Mouse (Mus musculus): ENCODE data around the gene Sntg2. TPM values are rescaled to one million over a fixed set of nuclear protein-coding genes. Genes with fewer than 3 reads are reported as not detected.

The Sntg2 gene
- polyA plus RNA-seq, 1 experiment, result not detected

DNA sequence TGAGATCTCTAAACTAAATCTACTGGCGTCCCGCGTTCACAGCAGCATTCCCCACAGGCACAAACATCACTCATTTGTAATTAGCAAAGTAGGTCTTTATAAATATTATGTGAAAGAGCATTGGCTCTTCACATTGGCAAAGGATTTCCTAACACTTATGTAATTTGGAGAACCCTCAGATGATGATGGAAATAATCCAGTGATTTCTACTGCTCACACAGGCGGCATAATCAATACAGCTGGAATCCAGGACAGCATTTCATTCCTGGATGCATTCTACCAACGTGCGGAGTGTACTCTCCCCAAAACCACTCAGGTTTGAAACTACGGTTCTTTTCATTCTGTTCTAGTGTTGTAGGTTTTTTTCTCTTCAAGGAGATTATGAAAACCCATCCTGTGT, 172.6 kb downstream of the Sntg2 start:
- H3K27ac ChIP-seq (replicated peaks; ENCODE audit: low read depth, low read length), result no peak overlapping the region
- H3K4me1 ChIP-seq (ENCODE audit: control insufficient read depth, insufficient read depth, insufficient read length, low read length), result no peaks in the 10 kb centered on the region
- H3K4me3 ChIP-seq (ENCODE audit: insufficient read depth, low read depth, low read length), result no peak overlapping the region

- Histone ChIP-seq H3K27ac (replicated peaks; ENCODE audit: low read depth, low read length) (no peak overlapping the region), H3K4me3 (ENCODE audit: insufficient read depth, low read depth, low read length) (no peak overlapping the region), H3K4me1 (ENCODE audit: control insufficient read depth, insufficient read depth, insufficient read length, low read length) (no peaks in the 10 kb centered on the region)
Measured at GRCm38 (mm10) chr12:30199735-30200134, 173.4 kb downstream of the Sntg2 start.

DNA sequence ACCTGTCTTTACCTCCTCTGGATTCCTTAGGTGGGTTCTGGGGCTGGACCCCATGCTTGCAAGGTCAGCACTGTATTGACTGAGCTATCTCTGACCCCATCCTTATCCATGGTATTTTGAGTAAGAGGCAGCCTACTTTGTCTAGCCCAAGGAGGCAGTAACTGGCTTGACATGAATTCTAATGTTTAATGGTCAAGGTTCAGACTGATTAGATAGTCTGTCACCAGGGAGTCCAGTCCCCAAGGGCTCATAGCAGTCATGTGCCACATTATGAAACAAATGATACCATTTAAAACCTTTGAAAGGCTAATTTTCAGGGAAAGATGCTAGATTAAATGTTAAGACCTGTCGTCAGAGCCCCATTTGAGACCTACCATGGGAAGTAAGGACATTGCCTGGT, 174.9 kb downstream of the Sntg2 start:
- H3K4me1 ChIP-seq (ENCODE audit: control insufficient read depth, insufficient read depth, insufficient read length, low read length), result no peaks in the 10 kb centered on the region
- H3K27ac ChIP-seq (replicated peaks; ENCODE audit: low read depth, low read length), result no peak overlapping the region
- H3K4me3 ChIP-seq (ENCODE audit: insufficient read depth, low read depth, low read length), result no peak overlapping the region

DNA sequence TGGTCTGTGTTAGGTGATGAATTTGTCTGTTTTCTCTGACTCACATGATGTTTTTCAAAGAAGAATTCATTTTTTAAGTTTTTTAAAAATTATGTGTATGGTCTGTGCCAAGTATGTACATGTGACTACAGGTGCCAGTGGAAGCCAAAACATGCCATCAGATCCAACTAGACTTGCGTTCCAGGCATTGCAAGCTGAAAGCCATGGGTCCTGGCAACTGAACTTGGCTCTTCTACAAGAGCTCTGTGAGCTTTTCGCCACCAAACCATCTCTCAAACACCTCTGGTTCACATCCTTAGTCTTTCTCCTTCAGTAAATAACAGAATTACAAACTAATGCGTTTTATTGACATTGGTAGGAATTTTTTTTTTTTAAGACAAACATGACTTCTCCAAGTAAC, 191.5 kb downstream of the Sntg2 start:
- Histone ChIP-seq H3K27ac (replicated peaks; ENCODE audit: low read depth, low read length) (no peak overlapping the region), H3K4me3 (ENCODE audit: insufficient read depth, low read depth, low read length) (no peak overlapping the region), H3K4me1 (ENCODE audit: control insufficient read depth, insufficient read depth, insufficient read length, low read length) (peaks cover 4% of the 10 kb centered on the region; the same call in 1 of the 2 replicates)

GRCm38 (mm10) chr12:30179623-30180022, 193.6 kb downstream of the Sntg2 start:
- H3K4me3 ChIP-seq (ENCODE audit: insufficient read depth, low read depth, low read length), result no peak overlapping the region
- H3K4me1 ChIP-seq (ENCODE audit: control insufficient read depth, insufficient read depth, insufficient read length, low read length), result peaks cover 4% of the 10 kb centered on the region; the same call in 1 of the 2 replicates
- H3K27ac ChIP-seq (replicated peaks; ENCODE audit: low read depth, low read length), result no peak overlapping the region

DNA sequence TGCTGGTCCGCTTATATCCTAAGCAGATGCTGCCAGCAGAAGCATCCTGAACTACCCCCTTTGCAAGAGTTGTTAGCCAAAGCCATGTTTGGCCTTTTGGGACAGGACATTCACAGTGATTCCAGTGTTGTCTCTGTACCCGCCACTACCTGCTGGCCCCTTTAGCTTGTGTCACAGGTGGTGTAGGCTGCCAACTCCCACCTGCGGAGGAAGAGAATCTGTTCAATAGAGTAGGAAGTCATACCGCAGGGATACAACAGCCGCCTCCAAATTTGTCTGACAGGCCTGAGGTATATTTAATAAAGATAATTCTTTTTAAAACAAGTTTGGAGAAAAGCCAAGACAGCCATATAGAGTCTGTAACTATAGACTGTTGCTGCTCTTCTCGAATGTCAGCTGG, 195.2 kb downstream of the Sntg2 start:
- no peak overlapping the region for H3K4me3 ChIP-seq (ENCODE audit: insufficient read depth, low read depth, low read length)
- H3K27ac ChIP-seq (replicated peaks; ENCODE audit: low read depth, low read length), result no peak overlapping the region
- peaks cover 4% of the 10 kb centered on the region; the same call in 1 of the 2 replicates for H3K4me1 ChIP-seq (ENCODE audit: control insufficient read depth, insufficient read depth, insufficient read length, low read length)

GRCm38 (mm10) chr12:30177529-30177928, 195.6 kb downstream of the Sntg2 start:
- H3K27ac ChIP-seq (replicated peaks; ENCODE audit: low read depth, low read length), result no peak overlapping the region
- no peak overlapping the region for H3K4me3 ChIP-seq (ENCODE audit: insufficient read depth, low read depth, low read length)
- H3K4me1 ChIP-seq (ENCODE audit: control insufficient read depth, insufficient read depth, insufficient read length, low read length), result peaks cover 4% of the 10 kb centered on the region; the same call in 1 of the 2 replicates

GRCm38 (mm10) chr12:30168491-30168890, 204.7 kb downstream of the Sntg2 start:
- Histone ChIP-seq H3K4me3 (ENCODE audit: insufficient read depth, low read depth, low read length) (no peak overlapping the region), H3K27ac (replicated peaks; ENCODE audit: low read depth, low read length) (no peak overlapping the region), H3K4me1 (ENCODE audit: control insufficient read depth, insufficient read depth, insufficient read length, low read length) (no peaks in the 10 kb centered on the region)

DNA sequence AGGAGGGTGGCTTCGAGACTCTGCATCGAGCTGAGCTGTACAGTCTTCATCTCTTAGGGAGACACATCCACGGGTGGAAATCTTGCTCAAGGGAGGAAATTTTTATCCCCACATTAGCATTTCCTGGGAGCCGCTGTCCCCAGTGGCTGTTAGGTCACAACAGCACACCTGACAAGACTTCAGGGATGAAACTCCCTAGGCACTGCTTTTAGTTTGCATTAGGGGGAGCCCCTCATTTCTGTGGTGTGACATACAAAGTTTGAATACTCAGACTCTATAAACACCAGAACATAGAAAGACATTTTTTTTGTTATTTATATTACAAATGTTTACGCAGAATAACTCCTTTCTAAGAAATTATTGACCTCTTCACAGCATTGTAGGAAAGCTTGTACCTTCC, 208.6 kb downstream of the Sntg2 start:
- H3K4me3 ChIP-seq (ENCODE audit: insufficient read depth, low read depth, low read length), result no peak overlapping the region

DNA sequence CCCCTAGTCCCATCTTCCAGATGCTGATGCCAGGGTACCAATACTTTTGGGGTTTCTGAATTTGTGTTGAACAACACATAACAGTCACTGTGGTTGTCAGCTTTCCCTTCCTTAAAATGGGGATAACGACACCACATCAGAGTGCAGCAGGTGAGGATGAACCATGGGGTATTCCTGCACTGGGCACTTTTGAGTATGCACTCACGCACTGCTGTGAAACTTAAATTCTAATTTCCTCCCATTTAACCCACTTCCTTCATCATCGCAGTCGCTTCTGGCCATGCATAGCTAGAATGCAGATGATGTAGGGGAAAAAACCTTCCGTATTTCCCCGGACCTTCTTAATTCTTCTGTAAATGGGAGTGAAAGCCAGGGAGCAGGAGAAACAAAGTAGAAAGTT, 209.2 kb downstream of the Sntg2 start:
- no peak overlapping the region for H3K27ac ChIP-seq (replicated peaks; ENCODE audit: low read depth, low read length)
- H3K4me1 ChIP-seq (ENCODE audit: control insufficient read depth, insufficient read depth, insufficient read length, low read length), result no peaks in the 10 kb centered on the region; the same call in 1 of the 2 replicates
- no peak overlapping the region for H3K4me3 ChIP-seq (ENCODE audit: insufficient read depth, low read depth, low read length)

More for the DNA sequence above, 208.6 kb downstream of the Sntg2 start:
- no peaks in the 10 kb centered on the region for H3K4me1 ChIP-seq (ENCODE audit: control insufficient read depth, insufficient read depth, insufficient read length, low read length)
- H3K27ac ChIP-seq (replicated peaks; ENCODE audit: low read depth, low read length), result no peak overlapping the region

- no peaks in the 10 kb centered on the region; the same call in 1 of the 2 replicates for H3K4me1 ChIP-seq (ENCODE audit: control insufficient read depth, insufficient read depth, insufficient read length, low read length)
- H3K4me3 ChIP-seq (ENCODE audit: insufficient read depth, low read depth, low read length), result no peak overlapping the region
- H3K27ac ChIP-seq (replicated peaks; ENCODE audit: low read depth, low read length), result no peak overlapping the region
Measured at GRCm38 (mm10) chr12:30161731-30162406, 211.3 kb downstream of the Sntg2 start.

- H3K4me3 ChIP-seq (ENCODE audit: insufficient read depth, low read depth, low read length), result no peak overlapping the region
- H3K4me1 ChIP-seq (ENCODE audit: control insufficient read depth, insufficient read depth, insufficient read length, low read length), result no peaks in the 10 kb centered on the region; the same call in 1 of the 2 replicates
- no peak overlapping the region for H3K27ac ChIP-seq (replicated peaks; ENCODE audit: low read depth, low read length)
Measured at GRCm38 (mm10) chr12:30160475-30160874, 212.7 kb downstream of the Sntg2 start.

DNA sequence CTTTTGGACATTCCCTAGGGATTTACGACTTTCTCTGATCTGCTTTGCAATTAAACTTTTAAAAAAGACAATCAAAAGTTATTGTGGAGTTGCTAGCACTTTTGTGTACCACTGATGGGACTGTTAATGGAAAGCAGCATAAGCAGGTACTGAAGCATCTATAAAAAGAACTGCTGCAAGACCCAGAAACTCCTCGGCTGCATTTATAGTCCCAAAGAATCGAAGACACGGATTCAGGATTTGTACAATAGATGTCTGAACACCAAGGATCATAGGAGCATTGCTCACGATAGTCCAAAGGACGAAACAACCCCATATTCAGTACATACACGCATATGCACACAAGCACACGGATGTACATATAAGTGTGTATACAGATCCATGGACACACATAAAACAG, 213.4 kb downstream of the Sntg2 start:
- H3K4me3 ChIP-seq (ENCODE audit: insufficient read depth, low read depth, low read length), result no peak overlapping the region
- H3K4me1 ChIP-seq (ENCODE audit: control insufficient read depth, insufficient read depth, insufficient read length, low read length), result no peaks in the 10 kb centered on the region; the same call in 1 of the 2 replicates
- no peak overlapping the region for H3K27ac ChIP-seq (replicated peaks; ENCODE audit: low read depth, low read length)

DNA sequence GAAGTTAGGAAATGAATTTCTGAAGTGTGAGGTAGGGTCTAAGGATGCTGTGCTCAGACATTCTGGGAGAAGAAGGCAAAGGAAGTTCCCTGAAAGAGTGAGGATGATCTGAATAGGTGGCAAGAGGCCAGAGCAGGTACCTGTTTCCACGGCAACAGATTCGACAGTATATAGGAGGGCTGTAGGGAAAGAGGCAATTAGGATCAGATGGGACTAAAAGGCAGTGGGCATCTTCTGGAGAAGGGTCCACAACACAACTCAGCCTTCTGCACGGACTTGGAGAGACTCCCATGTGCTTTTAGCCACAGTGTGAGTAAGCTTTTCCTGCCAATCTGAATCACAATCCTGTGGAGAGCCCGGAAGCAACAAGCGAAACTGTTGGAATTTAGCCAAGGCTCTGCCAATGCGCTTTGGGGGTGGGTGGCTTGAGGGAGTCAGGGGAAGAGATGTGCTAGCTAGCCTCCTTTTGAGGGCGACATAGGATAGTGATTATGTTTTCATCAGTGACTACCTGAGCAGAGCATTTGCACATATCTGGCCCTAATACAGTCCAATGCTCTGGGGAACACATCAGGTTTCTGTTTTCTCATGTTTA, 219.0 kb downstream of the Sntg2 start:
- H3K4me1 ChIP-seq (ENCODE audit: control insufficient read depth, insufficient read depth, insufficient read length, low read length), result no peaks in the 10 kb centered on the region
- H3K4me3 ChIP-seq (ENCODE audit: insufficient read depth, low read depth, low read length), result no peak overlapping the region
- no peak overlapping the region for H3K27ac ChIP-seq (replicated peaks; ENCODE audit: low read depth, low read length)

- Histone ChIP-seq H3K4me3 (ENCODE audit: insufficient read depth, low read depth, low read length) (no peak overlapping the region), H3K4me1 (ENCODE audit: control insufficient read depth, insufficient read depth, insufficient read length, low read length) (no peaks in the 10 kb centered on the region), H3K27ac (replicated peaks; ENCODE audit: low read depth, low read length) (no peak overlapping the region)
Measured at GRCm38 (mm10) chr12:30142085-30142484, 231.1 kb downstream of the Sntg2 start.

- no peak within 1 kb of the TSS for H3K4me3 ChIP-seq (ENCODE audit: insufficient read depth, low read depth, low read length)
- H3K27ac ChIP-seq (replicated peaks; ENCODE audit: low read depth, low read length), result no peak within 1 kb of the TSS
- no peaks in the 10 kb centered on the region for H3K4me1 ChIP-seq (ENCODE audit: control insufficient read depth, insufficient read depth, insufficient read length, low read length)
Measured at GRCm38 (mm10) chr12:30132524-30132923, 240.7 kb downstream of the Sntg2 start, which contains the start of gene Tpo. TSS of gene Tpo (minus strand) at chr12:30132624.

Data from brown adipose tissue, adult 24 weeks (tissue).